Mouse (Mus musculus) liver, embryonic 15.5 days (tissue): ENCODE data around the gene Gm20388. TPM values are rescaled to one million over a fixed set of nuclear protein-coding genes. Genes with fewer than 3 reads are reported as not detected.

Source experiments
- ATAC-seq: fragments of 200-750 bp; cut with Nextera tagmentation; 2 replicates; pipeline ENCODE4 v1.8.0; 2017; ENCODE audit warnings: moderate number of reproducible peaks, mild to moderate bottlenecking, moderate library complexity; ENCODE audit not compliant: insufficient read depth
- H3K27ac ChIP-seq: fragments of 300-500 bp; sonication (generic); replicated peaks from 2 replicates; pipeline ENCODE4 v1.5.1; 2015; ENCODE audit warnings: mild to moderate bottlenecking, inconsistent platforms
- H3K27me3 ChIP-seq: fragments of 300-500 bp; sonication (generic); 2 replicates; pipeline ENCODE4 v1.6.1; 2015; ENCODE audit warnings: mild to moderate bottlenecking, inconsistent platforms
- H3K36me3 ChIP-seq: fragments of 300-500 bp; sonication (generic); replicated peaks from 2 replicates; pipeline ENCODE4 v1.6.1; 2015; ENCODE audit warnings: moderate library complexity, mild to moderate bottlenecking, inconsistent platforms
- H3K4me1 ChIP-seq: fragments of 300-500 bp; sonication (generic); replicated peaks from 2 replicates; pipeline ENCODE4 v1.6.1; 2015; ENCODE audit warnings: inconsistent platforms
- H3K4me2 ChIP-seq: fragments of 300-500 bp; sonication (generic); 2 replicates; pipeline ENCODE4 v1.6.1; 2015; ENCODE audit warnings: moderate library complexity, mild to moderate bottlenecking, inconsistent platforms
- H3K4me3 ChIP-seq: fragments of 300-500 bp; sonication (generic); replicated peaks from 2 replicates; pipeline ENCODE4 v1.5.1; 2015; ENCODE audit warnings: mild to moderate bottlenecking, inconsistent platforms
- H3K9ac ChIP-seq: fragments of 300-500 bp; sonication (generic); 2 replicates; pipeline ENCODE4 v1.6.1; 2015; ENCODE audit warnings: moderate library complexity, mild to moderate bottlenecking, inconsistent platforms
- H3K9me3 ChIP-seq: fragments of 300-500 bp; sonication (generic); replicated peaks from 2 replicates; pipeline ENCODE4 v1.6.1; 2016; ENCODE audit warnings: inconsistent platforms
- WGBS: fragments of 180-500 bp; shearing (Covaris S2); methylation state at CpG from one replicate; pipeline ENCODE4 v1.1.7; 2015; ENCODE audit warnings: mixed read lengths; ENCODE audit not compliant: insufficient replicate concordance; 5-methylcytosine and 5-hydroxymethylcytosine counted together
- polyA plus RNA-seq: library from polyadenylated mRNA; unstranded; fragments of >200 nt; fragmentation: Nextera tagmentation; extraction: Ambion mirVana; gene quantifications from 2 replicates; pipeline ENCODE4 v1.2.1, GENCODE M21; 2015

The Gm20388 gene
- polyA plus RNA-seq, 1 experiment from 2014 or later = not detected

- Histone ChIP-seq H3K9ac (no peak overlapping the region), H3K27me3 (peaks cover 73% of the 10 kb centered on the region)
- WGBS = 35% methylated on average over 10 of the region's 10 CpGs
Observed at GRCm38 (mm10) chr8:122772431-122773060, 2861.9 kb downstream of the Gm20388 start.

GRCm38 (mm10) chr8:122775285-122776155 is 2864.9 kb downstream of the Gm20388 start, which contains the start of gene Acsf3:
Acsf3 (plus strand) TSS chr8:122775486.
- Histone ChIP-seq H3K4me2 (peak within 1 kb of the TSS; percentile 78), H3K9ac (peak within 1 kb of the TSS; percentile 84), H3K4me3 (peak within 1 kb of the TSS; percentile 75), H3K36me3 (peaks cover 3% of the 10 kb centered on the region; the same call in 1 of the 2 replicates), H3K27ac (peak within 1 kb of the TSS; percentile 59; the same call in 1 of the 2 replicates), H3K4me1 (peaks cover 26% of the 10 kb centered on the region), H3K9me3 (no peaks in the 10 kb centered on the region), H3K27me3 (peaks cover 46% of the 10 kb centered on the region)
- WGBS = 1% methylated on average over 50 of the region's 50 CpGs
- peak; percentile 52 for ATAC-seq

More at GRCm38 (mm10) chr8:122772431-122773060, 2861.9 kb downstream of the Gm20388 start:
- ATAC-seq = no peak
- Histone ChIP-seq H3K4me1 (peaks cover 16% of the 10 kb centered on the region), H3K9me3 (no peaks in the 10 kb centered on the region), H3K36me3 (no peaks in the 10 kb centered on the region), H3K4me2 (no peak overlapping the region), H3K4me3 (no peak overlapping the region), H3K27ac (no peak overlapping the region)

GRCm38 (mm10) chr8:122777701-122778100 is 2867.1 kb downstream of the Gm20388 start:
- Histone ChIP-seq H3K9ac (no peak overlapping the region), H3K27me3 (peaks cover 24% of the 10 kb centered on the region), H3K4me3 (no peak overlapping the region), H3K27ac (no peak overlapping the region), H3K4me1 (peaks cover 26% of the 10 kb centered on the region), H3K4me2 (no peak overlapping the region), H3K9me3 (no peaks in the 10 kb centered on the region), H3K36me3 (peaks cover 12% of the 10 kb centered on the region)
- WGBS = 76% methylated on average over 6 of the region's 6 CpGs
- no peak for ATAC-seq

- H3K4me3 ChIP-seq = no peak overlapping the region
- peak overlapping the region; percentile 19 for H3K27ac ChIP-seq
- 59% methylated on average over 3 of the region's 3 CpGs for WGBS
- H3K4me2 ChIP-seq = no peak overlapping the region
- H3K27me3 ChIP-seq = peaks cover 14% of the 10 kb centered on the region
- H3K9ac ChIP-seq = no peak overlapping the region
- peaks cover 26% of the 10 kb centered on the region for H3K4me1 ChIP-seq
- no peak for ATAC-seq
- H3K36me3 ChIP-seq = peaks cover 12% of the 10 kb centered on the region
- H3K9me3 ChIP-seq = no peaks in the 10 kb centered on the region
Observed at GRCm38 (mm10) chr8:122778703-122779239, 2868.1 kb downstream of the Gm20388 start.

GRCm38 (mm10) chr8:122779255-122779654 is 2868.6 kb downstream of the Gm20388 start:
- H3K36me3 ChIP-seq = peaks cover 17% of the 10 kb centered on the region
- no peak overlapping the region for H3K4me2 ChIP-seq
- H3K4me1 ChIP-seq = peaks cover 26% of the 10 kb centered on the region
- 56% methylated on average over 9 of the region's 9 CpGs for WGBS
- no peak overlapping the region for H3K4me3 ChIP-seq
- no peak overlapping the region for H3K9ac ChIP-seq
- peak overlapping the region; percentile 19 for H3K27ac ChIP-seq
- H3K9me3 ChIP-seq = no peaks in the 10 kb centered on the region
- peak; percentile 52; the same call in 1 of the 2 replicates for ATAC-seq
- peaks cover 9% of the 10 kb centered on the region for H3K27me3 ChIP-seq

- WGBS = 84% methylated on average over 1 of the region's 1 CpGs
- no peak overlapping the region for H3K4me2 ChIP-seq
- no peaks in the 10 kb centered on the region for H3K27me3 ChIP-seq
- H3K9ac ChIP-seq = no peak overlapping the region
- H3K36me3 ChIP-seq = peaks cover 21% of the 10 kb centered on the region
- H3K27ac ChIP-seq = no peak overlapping the region
- no peak overlapping the region for H3K4me3 ChIP-seq
- no peaks in the 10 kb centered on the region for H3K9me3 ChIP-seq
- no peak for ATAC-seq
- no peaks in the 10 kb centered on the region for H3K4me1 ChIP-seq
Observed at GRCm38 (mm10) chr8:122784756-122785155, 2874.1 kb downstream of the Gm20388 start.

GRCm38 (mm10) chr8:122789796-122790195 is 2879.2 kb downstream of the Gm20388 start:
- Histone ChIP-seq H3K4me3 (no peak overlapping the region), H3K36me3 (0 out of 2 replicates have a peak, but pooled peaks cover 4% of the 10 kb centered on the region), H3K27me3 (no peaks in the 10 kb centered on the region), H3K27ac (no peak overlapping the region), H3K4me1 (0 out of 2 replicates have a peak, but pooled peaks cover 4% of the 10 kb centered on the region), H3K9ac (no peak overlapping the region), H3K9me3 (no peaks in the 10 kb centered on the region), H3K4me2 (no peak overlapping the region)
- no peak for ATAC-seq
- 77% methylated on average over 5 of the region's 5 CpGs for WGBS

- H3K36me3 ChIP-seq = no peaks in the 10 kb centered on the region
- WGBS = 79% methylated on average over 18 of the region's 18 CpGs
- H3K4me2 ChIP-seq = no peak overlapping the region
- H3K9me3 ChIP-seq = no peaks in the 10 kb centered on the region
- H3K27me3 ChIP-seq = no peaks in the 10 kb centered on the region
- no peak overlapping the region for H3K4me3 ChIP-seq
- no peak for ATAC-seq
- H3K9ac ChIP-seq = no peak overlapping the region
- 0 out of 2 replicates have a peak, but pooled peaks cover 4% of the 10 kb centered on the region for H3K4me1 ChIP-seq
- H3K27ac ChIP-seq = no peak overlapping the region
Observed at GRCm38 (mm10) chr8:122793375-122794174, 2882.9 kb downstream of the Gm20388 start.

- no peaks in the 10 kb centered on the region for H3K27me3 ChIP-seq
- 0 out of 2 replicates have a peak, but pooled peaks cover 4% of the 10 kb centered on the region for H3K4me1 ChIP-seq
- no peak overlapping the region for H3K27ac ChIP-seq
- no peaks in the 10 kb centered on the region for H3K36me3 ChIP-seq
- no peak for ATAC-seq
- H3K9me3 ChIP-seq = no peaks in the 10 kb centered on the region
- H3K9ac ChIP-seq = no peak overlapping the region
- no peak overlapping the region for H3K4me2 ChIP-seq
- no peak overlapping the region for H3K4me3 ChIP-seq
- 70% methylated on average over 5 of the region's 5 CpGs for WGBS
Observed at GRCm38 (mm10) chr8:122794175-122794454, 2883.5 kb downstream of the Gm20388 start.

GRCm38 (mm10) chr8:122803906-122804761 is 2893.5 kb downstream of the Gm20388 start:
- peaks cover 3% of the 10 kb centered on the region; the same call in 1 of the 2 replicates for H3K36me3 ChIP-seq
- WGBS = 73% methylated on average over 15 of the region's 15 CpGs

More at GRCm38 (mm10) chr8:122803906-122804761, 2893.5 kb downstream of the Gm20388 start:
- Histone ChIP-seq H3K4me2 (no peak overlapping the region), H3K9me3 (no peaks in the 10 kb centered on the region), H3K9ac (no peak overlapping the region), H3K27ac (no peak overlapping the region), H3K4me3 (no peak overlapping the region), H3K27me3 (0 out of 2 replicates have a peak, but pooled peaks cover 4% of the 10 kb centered on the region), H3K4me1 (no peaks in the 10 kb centered on the region)
- ATAC-seq = no peak
